Mouse (Mus musculus): ENCODE results near the gene Bdkrb2.

DNA sequence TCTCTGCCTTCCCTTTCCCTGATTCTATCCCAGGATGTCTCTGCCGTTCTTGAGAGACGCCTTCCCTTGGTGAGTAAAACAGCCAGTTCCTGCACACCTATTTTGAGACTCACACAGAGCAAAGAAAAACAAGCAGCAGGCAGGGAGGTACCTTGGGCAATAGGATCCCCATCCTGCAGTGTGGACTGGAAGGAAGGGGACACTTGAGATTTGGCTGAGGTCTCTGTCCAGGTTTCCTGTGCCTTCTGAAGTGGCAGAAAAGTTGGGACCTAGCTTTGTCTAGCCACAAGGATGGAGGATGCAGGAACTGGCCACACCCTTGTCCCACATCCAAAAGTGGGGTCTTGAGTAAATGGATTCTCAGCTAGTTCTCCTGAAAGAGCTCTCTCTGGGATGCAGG, 43.2 kb upstream of the Bdkrb2 start:
- TF ChIP-seq CTCF (IDR thresholded peaks at IDR 0.05; ENCODE audit: low read depth, low read length) (no peak), POLR2AphosphoS5 (IDR thresholded peaks at IDR 0.05; ENCODE audit: insufficient replicate concordance, low read depth, low read length) (no peak), GATA1 (IDR thresholded peaks at IDR 0.05; ENCODE audit: borderline replicate concordance, low read length) (no peak), TAL1 (conservative IDR thresholded peaks at IDR 0.05; ENCODE audit: low read depth, low read length) (no peak), GATA2 (IDR thresholded peaks at IDR 0.05; ENCODE audit: borderline replicate concordance, low read depth, low read length) (no peak)
